Mouse (Mus musculus): ENCODE measurements around the gene Snx29. TPM values are rescaled to one million over a fixed set of nuclear protein-coding genes. Genes with fewer than 3 reads are reported as not detected.

Gene Snx29
- polyA plus RNA-seq, 1 experiment from 2014 or later, result 4.4 TPM

DNA sequence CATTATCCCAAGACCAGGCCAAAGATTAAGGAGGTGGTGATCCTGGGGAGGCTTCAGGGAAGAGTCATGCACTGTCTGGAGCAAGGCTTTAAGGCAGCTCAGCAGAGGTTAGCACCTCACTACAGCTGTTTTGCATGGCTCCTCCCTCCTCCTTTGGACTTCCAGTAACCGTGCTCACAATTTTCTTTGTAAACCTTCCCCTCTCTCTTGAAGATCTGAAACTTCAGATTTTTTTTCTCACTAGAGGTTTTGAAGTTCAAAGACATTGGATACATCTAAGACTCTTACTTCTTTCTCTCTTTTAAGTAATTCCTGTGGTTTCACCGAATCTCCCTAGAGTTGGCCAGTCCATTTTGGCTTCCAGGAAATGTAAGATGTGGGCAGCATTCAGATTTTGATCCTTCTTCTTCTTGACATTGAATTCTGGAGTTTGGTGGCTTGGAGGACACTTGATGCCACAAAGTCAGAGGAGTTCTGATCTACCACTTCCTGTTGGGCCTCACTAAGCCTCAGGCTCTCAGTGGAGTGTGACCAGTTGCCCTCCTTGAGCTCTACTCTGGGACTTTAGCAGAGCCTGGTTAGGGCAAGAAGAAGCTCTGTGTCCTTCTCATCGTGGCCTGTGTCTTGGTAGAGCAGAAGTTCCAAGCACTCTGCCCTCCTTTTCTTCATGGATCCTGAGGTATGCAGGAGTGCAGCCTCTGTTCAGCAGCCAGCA, 255.0 kb downstream of the Snx29 start:
- Histone ChIP-seq H3K4me2 (no peak overlapping the region), H3K9ac (no peak overlapping the region), H3K27ac (no peak overlapping the region), H3K27me3 (no peaks in the 10 kb centered on the region), H3K36me3 (no peaks in the 10 kb centered on the region), H3K4me3 (replicated peaks) (no peak overlapping the region), H3K9me3 (replicated peaks) (no peaks in the 10 kb centered on the region), H3K4me1 (replicated peaks) (peaks cover 43% of the 10 kb centered on the region)
- DNase-seq (no peak), ATAC-seq (ENCODE audit: low read depth) (no peak)
- WGBS (ENCODE audit: insufficient replicate concordance), result 46% methylated on average over 3 of the region's 3 CpGs

DNA sequence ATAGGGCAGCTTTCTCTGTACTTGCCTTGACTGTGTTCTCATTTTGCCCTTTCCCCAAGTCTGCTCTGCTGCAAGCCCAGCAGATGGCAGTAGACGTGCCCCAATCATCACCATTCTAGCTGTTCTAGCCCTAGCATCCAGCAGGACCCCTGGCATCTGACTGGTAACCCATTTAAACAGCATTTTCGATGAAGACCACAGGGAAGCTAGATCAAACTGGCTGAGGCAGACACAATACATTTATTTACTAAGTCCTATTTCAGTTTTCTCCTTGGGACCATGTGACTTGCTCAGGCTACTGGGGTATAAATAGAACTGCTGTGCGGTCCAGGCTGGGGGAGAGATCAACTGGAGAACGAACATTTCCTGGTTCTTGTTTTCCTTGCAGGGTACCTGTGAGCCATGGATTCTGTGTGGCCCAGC, 257.0 kb downstream of the Snx29 start:
- no peak overlapping the region for H3K4me2 ChIP-seq
- no peak overlapping the region for H3K9ac ChIP-seq
- ATAC-seq (ENCODE audit: low read depth), result no peak
- H3K9me3 ChIP-seq (replicated peaks), result no peaks in the 10 kb centered on the region
- H3K4me1 ChIP-seq (replicated peaks), result peaks cover 52% of the 10 kb centered on the region
- no peak overlapping the region for H3K27ac ChIP-seq
- 46% methylated on average over 4 of the region's 4 CpGs for WGBS (ENCODE audit: insufficient replicate concordance)
- no peak for DNase-seq
- no peaks in the 10 kb centered on the region for H3K27me3 ChIP-seq
- H3K36me3 ChIP-seq, result no peaks in the 10 kb centered on the region
- H3K4me3 ChIP-seq (replicated peaks), result no peak overlapping the region

DNA sequence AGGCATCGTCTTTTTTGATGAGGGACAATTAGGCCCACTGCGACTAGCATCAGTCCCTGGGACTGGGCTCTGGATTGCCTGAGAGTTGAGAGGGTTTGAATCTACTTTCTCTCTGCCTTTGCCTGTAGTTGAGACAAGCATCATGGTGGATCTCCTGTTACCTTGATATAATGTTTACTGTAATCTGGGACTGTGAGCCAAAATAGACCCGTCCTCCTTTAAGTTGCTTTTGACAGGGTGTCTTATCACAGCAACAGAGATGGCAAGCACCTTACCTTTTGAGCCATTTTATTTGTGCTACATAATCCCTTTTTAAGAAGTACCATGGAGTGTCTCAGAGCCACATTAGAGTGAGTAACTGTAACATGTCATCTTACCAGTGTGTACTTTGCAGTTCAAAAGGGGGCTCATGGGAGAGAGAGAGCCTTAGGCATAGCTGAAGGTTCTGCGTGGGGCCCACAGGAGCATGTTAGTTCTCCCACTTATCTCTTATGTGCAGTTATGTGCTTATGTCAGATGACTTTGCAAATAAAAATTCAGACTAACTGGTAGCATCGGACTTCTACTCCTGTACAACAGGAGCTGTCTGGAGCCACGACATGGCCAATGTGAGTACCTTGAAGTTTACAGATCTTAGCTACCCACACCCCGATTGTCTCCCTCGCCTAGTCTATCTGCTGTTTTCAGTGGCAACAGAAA, 261.4 kb downstream of the Snx29 start:
- ATAC-seq (ENCODE audit: low read depth) (peak; percentile 94), DNase-seq (peak; percentile 68)
- Histone ChIP-seq H3K27me3 (no peaks in the 10 kb centered on the region), H3K9me3 (replicated peaks) (no peaks in the 10 kb centered on the region), H3K4me1 (replicated peaks) (peaks cover 88% of the 10 kb centered on the region), H3K36me3 (no peaks in the 10 kb centered on the region; the same call in 1 of the 2 replicates), H3K4me2 (peak overlapping the region; percentile 58), H3K4me3 (replicated peaks) (peak overlapping the region; percentile 24), H3K9ac (peak overlapping the region; percentile 66), H3K27ac (peak overlapping the region; percentile 94)
- 37% methylated on average over 8 of the region's 8 CpGs for WGBS (ENCODE audit: insufficient replicate concordance)

DNA sequence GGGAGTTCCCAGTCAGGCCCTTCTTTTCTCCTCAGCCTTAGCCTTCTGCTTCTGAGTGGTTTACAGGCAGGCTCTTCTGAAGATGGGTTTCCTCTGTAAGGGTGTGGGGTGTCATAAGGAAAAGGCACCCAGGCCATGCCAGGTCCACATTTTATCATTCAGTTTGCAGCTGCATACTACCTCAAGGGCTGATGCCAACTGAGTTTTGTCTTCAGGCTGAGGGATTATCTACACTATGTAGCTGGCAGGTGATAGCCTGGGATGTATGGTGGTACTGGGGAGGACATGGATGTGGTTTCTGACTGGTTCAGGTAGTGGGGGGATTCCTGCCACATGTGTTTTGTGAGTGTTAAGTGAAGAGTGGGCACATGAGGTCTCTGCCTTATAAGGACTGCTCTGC, 266.0 kb downstream of the Snx29 start:
- no peaks in the 10 kb centered on the region for H3K27me3 ChIP-seq
- no peaks in the 10 kb centered on the region; the same call in 1 of the 2 replicates for H3K36me3 ChIP-seq
- no peaks in the 10 kb centered on the region for H3K9me3 ChIP-seq (replicated peaks)
- ATAC-seq (ENCODE audit: low read depth), result no peak
- no peak overlapping the region for H3K4me3 ChIP-seq (replicated peaks)
- no peak for DNase-seq
- peaks cover 77% of the 10 kb centered on the region for H3K4me1 ChIP-seq (replicated peaks)
- H3K27ac ChIP-seq, result peak overlapping the region; percentile 64
- no peak overlapping the region for H3K4me2 ChIP-seq
- 0 out of 2 replicates have a peak overlapping the region, but pooled peaks have one; percentile 41 for H3K9ac ChIP-seq

DNA sequence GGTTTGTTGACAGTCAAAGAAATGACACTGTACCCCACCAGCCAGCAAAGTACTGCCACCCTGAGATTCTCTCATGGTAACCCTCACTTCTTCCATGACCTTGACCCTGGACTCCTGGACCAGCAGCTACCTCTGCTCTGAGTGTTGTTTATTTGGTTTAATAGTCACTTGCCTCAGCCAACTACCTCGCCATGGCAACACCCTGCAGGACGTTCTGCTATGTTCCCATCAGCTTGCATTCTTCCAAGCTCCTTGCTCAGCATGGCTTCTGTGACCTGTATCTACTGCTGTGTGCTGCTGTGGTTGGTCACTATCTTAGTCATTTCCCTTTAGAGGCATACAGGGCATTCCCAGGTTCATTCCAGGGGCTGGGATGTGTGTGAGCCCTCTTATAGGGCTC, 266.6 kb downstream of the Snx29 start:
- no peaks in the 10 kb centered on the region for H3K27me3 ChIP-seq
- 63% methylated on average over 2 of the region's 2 CpGs for WGBS (ENCODE audit: insufficient replicate concordance)
- DNase-seq, result no peak
- H3K4me1 ChIP-seq (replicated peaks), result peaks cover 75% of the 10 kb centered on the region
- no peaks in the 10 kb centered on the region; the same call in 1 of the 2 replicates for H3K36me3 ChIP-seq
- 0 out of 2 replicates have a peak overlapping the region, but pooled peaks have one; percentile 41 for H3K9ac ChIP-seq
- H3K4me3 ChIP-seq (replicated peaks), result no peak overlapping the region
- H3K9me3 ChIP-seq (replicated peaks), result no peaks in the 10 kb centered on the region
- H3K4me2 ChIP-seq, result no peak overlapping the region
- H3K27ac ChIP-seq, result peak overlapping the region; percentile 64
- ATAC-seq (ENCODE audit: low read depth), result no peak

DNA sequence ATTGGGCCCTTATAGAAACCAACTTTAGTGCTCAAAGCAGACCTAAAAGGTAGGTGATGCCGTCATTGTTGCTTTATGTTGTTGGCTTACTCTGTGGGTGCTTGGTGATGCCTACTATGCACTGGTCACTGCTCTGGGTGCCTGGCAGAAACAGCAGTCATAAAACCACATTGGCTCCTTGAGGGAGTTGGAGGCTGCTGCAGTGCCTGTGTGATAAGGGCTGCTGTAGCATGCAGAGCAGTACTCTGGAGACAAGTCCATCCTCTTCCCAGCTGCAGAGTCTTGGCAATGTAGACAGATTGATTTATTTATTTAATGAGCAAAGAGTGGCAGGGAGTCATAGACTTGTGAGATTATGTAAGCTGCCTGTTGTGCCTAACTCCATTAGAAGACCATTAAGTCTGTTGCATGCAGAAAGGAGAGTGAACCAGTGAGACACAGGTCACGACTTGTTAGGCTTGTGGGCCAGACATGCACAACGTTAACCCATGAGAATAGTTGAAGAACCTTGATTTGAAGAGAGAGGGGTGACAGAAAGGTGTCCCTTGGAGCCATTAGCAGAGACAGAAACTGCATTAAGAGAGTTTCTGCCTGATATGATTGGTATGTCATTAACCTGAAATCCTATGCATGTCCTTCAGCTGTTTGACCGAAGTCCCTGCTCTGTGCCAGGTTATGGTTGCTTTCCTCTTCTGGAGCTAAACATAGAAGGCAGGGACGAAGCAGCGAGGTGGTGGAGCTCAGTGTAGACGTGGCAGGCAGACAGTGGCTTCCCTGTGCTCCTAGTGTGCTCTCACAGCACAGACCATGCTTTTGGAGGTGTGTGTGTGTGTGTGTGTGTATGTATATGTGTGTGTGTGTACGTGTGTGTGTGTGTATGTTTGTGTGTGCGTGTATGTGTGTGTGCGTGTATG, 267.3 kb downstream of the Snx29 start:
- H3K4me1 ChIP-seq (replicated peaks), result peaks cover 70% of the 10 kb centered on the region
- no peaks in the 10 kb centered on the region for H3K9me3 ChIP-seq (replicated peaks)
- WGBS (ENCODE audit: insufficient replicate concordance), result 82% methylated on average over 10 of the region's 10 CpGs
- H3K27me3 ChIP-seq, result no peaks in the 10 kb centered on the region
- H3K36me3 ChIP-seq, result no peaks in the 10 kb centered on the region; the same call in 1 of the 2 replicates
- no peak for DNase-seq
- no peak overlapping the region for H3K4me2 ChIP-seq
- no peak overlapping the region for H3K4me3 ChIP-seq (replicated peaks)
- H3K9ac ChIP-seq, result no peak overlapping the region; the same call in 1 of the 2 replicates
- peak overlapping the region; percentile 64 for H3K27ac ChIP-seq
- ATAC-seq (ENCODE audit: low read depth), result peak; percentile 37; the same call in 1 of the 2 replicates

DNA sequence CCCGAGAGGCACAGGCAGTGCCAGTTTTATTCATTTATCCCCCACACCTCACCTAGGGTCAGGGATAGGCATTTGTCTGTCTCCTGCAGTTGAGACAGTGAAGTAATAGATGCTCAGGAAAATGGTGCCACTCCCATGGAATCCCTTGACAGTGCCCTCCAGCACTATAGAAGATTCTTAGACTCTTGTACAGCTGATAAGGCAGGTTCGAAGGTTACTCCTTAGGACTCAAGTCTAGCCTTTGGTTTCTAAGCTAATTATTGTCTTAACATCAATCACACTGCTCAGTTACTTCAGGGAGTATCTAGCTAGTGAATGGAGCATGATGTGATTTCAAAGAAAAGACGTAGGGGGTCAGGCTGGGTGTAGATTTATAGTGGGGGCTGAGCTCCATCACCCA, 273.9 kb downstream of the Snx29 start:
- WGBS (ENCODE audit: insufficient replicate concordance), result 80% methylated on average over 3 of the region's 3 CpGs
- Histone ChIP-seq H3K4me1 (replicated peaks) (peaks cover 15% of the 10 kb centered on the region), H3K9me3 (replicated peaks) (no peaks in the 10 kb centered on the region), H3K27me3 (no peaks in the 10 kb centered on the region), H3K4me3 (replicated peaks) (no peak overlapping the region), H3K36me3 (no peaks in the 10 kb centered on the region), H3K27ac (no peak overlapping the region), H3K4me2 (no peak overlapping the region), H3K9ac (no peak overlapping the region)
- ATAC-seq (ENCODE audit: low read depth) (no peak), DNase-seq (no peak)

DNA sequence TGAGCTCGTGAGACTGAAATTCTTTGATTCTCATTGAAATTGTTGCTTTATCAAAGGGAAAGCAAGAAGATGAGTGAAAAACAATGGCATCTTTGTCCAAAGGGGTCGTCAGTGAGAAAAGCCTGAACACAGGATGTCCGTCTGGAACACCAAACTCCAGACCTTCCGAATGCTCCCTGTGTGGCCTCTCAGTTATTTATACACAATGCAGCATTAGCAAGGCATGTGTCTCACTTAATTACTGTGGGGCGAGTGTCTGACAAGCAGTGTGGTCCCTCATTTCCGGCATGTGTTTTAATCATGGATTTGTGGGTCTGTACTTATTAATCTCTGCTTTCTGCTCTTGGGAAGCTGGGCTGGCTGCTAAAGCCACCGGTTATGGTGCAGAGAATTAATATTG, 275.1 kb downstream of the Snx29 start:
- DNase-seq (no peak), ATAC-seq (ENCODE audit: low read depth) (no peak)
- H3K27me3 ChIP-seq, result no peaks in the 10 kb centered on the region
- no peak overlapping the region for H3K4me2 ChIP-seq
- peaks cover 22% of the 10 kb centered on the region for H3K4me1 ChIP-seq (replicated peaks)
- H3K27ac ChIP-seq, result no peak overlapping the region
- no peak overlapping the region for H3K4me3 ChIP-seq (replicated peaks)
- no peak overlapping the region for H3K9ac ChIP-seq
- WGBS (ENCODE audit: insufficient replicate concordance), result 67% methylated on average over 7 of the region's 7 CpGs
- H3K9me3 ChIP-seq (replicated peaks), result no peaks in the 10 kb centered on the region
- no peaks in the 10 kb centered on the region for H3K36me3 ChIP-seq

DNA sequence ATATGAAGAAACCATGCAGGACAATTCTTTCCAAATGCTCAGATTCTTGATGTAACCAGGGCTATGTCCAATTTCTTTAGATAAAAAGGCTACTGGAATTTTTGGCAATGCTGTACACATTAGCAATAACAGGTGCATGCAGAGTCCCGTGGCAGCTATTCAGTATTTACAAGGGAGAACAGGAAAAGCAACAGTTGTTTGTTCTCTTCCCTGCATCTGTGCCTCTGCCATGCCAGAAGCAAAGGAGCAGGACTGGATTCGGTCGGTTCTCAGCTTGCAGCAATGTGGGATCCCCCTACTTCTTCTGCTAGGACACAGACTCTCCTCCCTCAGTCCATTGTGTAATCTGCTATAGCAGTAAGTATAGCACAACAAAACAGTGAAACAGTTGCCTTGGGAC, 276.8 kb downstream of the Snx29 start:
- H3K4me3 ChIP-seq (replicated peaks), result no peak overlapping the region
- DNase-seq (no peak), ATAC-seq (ENCODE audit: low read depth) (no peak)
- H3K27ac ChIP-seq, result no peak overlapping the region
- no peak overlapping the region for H3K4me2 ChIP-seq
- 68% methylated on average over 3 of the region's 3 CpGs for WGBS (ENCODE audit: insufficient replicate concordance)
- no peaks in the 10 kb centered on the region for H3K27me3 ChIP-seq
- H3K9ac ChIP-seq, result peak overlapping the region; percentile 26; the same call in 1 of the 2 replicates
- H3K9me3 ChIP-seq (replicated peaks), result no peaks in the 10 kb centered on the region
- H3K4me1 ChIP-seq (replicated peaks), result peaks cover 27% of the 10 kb centered on the region
- H3K36me3 ChIP-seq, result no peaks in the 10 kb centered on the region

DNA sequence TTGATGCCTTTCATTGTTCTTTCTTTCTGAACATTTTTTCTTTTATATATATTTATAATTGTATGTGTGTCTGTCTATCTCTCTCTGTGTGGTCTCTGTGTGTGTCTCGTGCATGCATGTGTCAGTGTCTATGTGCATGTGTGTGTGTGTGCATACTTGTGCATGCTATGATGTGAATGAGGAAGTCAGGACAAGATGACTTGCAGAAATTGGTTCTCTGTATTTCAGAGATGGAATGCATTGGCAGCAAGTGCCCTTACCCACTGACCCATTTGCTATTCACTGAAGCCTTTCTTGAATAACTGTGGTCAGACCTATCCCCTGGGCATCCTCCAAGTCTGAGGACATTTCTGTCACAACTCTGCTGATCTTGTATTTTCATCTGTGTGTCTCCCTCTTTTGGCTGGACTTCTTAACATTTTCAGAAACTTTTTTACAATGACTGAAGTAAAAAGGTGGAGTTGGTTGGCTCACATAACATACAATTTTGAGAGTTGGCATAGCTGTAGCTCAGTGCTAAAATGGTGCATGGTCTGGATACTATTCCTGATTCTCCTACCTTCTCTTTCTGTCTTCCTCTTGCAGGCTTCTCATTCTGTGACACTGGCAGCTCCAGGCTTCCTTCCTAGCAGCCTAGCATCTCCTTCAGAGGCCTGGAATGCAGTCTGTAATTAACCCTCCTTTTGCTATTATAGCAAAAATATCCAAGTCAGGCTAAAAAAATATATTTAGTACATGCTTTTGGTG, 278.8 kb downstream of the Snx29 start:
- 43% methylated on average over 1 of the region's 1 CpGs for WGBS (ENCODE audit: insufficient replicate concordance)

More for the DNA sequence above, 278.8 kb downstream of the Snx29 start:
- Histone ChIP-seq H3K27me3 (no peaks in the 10 kb centered on the region), H3K27ac (peak overlapping the region; percentile 61; the same call in 1 of the 2 replicates), H3K4me2 (no peak overlapping the region), H3K4me1 (replicated peaks) (peaks cover 41% of the 10 kb centered on the region), H3K4me3 (replicated peaks) (no peak overlapping the region), H3K36me3 (no peaks in the 10 kb centered on the region), H3K9ac (no peak overlapping the region), H3K9me3 (replicated peaks) (no peaks in the 10 kb centered on the region)
- no peak for DNase-seq
- no peak for ATAC-seq (ENCODE audit: low read depth)
